In genomic region chr9:65682183-65682582, GRCm38 (mm10) we compare ENCODE assay signal across 28 mouse cellular contexts. TPM values are rescaled to one million over a fixed set of nuclear protein-coding genes. Genes with fewer than 3 reads are reported as not detected.
A peak's percentile ranks its signal among the peaks of the same experiment; 100 is the strongest.
DNase-seq lines count a peak whose midpoint lies in the region; ATAC-seq and TF ChIP-seq lines count a peak whose summit lies in the region.
"Had no signal": no experiment of that assay in that cellular context is flagged by ENCODE, and none has a peak within 500 bp of the region (broad histone marks: within the 10 kb centered on the region; RNA-seq: fewer than 3 reads in every experiment).

No protein-coding gene starts in this region.

- no peak for ATAC-seq in heart, embryonic 13.5 days (ENCODE audit: extremely low read depth, insufficient number of reproducible peaks, low FRiP score, low TSS enrichment)
- no peak for ATAC-seq in heart, embryonic 11.5 days (replicated peaks; ENCODE audit: insufficient number of reproducible peaks, low FRiP score, low TSS enrichment)
- no peak for ATAC-seq in megakaryocyte progenitor cell, adult 5-6 weeks (replicated peaks; ENCODE audit: poor library complexity)
- ATAC-seq: activated CD4-positive, CD25-positive, alpha-beta regulatory T cell, adult 4 months; forebrain, embryonic 15.5 days; hindbrain, postnatal 0 days; inflammation-experienced regulatory T-cells, adult 6 months; intestine, postnatal 0 days had no signal

- H3K27me3 ChIP-seq in heart, embryonic 13.5 days (replicated peaks) = no peaks in the 10 kb centered on the region
- H3K27me3 ChIP-seq in heart, embryonic 11.5 days (ENCODE audit: control insufficient read depth, insufficient read depth, low read length) = no peaks in the 10 kb centered on the region
- H3K27me3 ChIP-seq in ES-Bruce4 (ENCODE audit: control insufficient read depth, insufficient read depth, low read length, poor library complexity, severe bottlenecking) = no peaks in the 10 kb centered on the region; the same call in 1 of the 2 replicates
- H3K27me3 ChIP-seq: CH12.LX; embryonic facial prominence, embryonic 13.5 days; forebrain, embryonic 12.5 days; forebrain, embryonic 15.5 days; heart, embryonic 12.5 days had no signal

- H3K9ac ChIP-seq in heart, embryonic 13.5 days = no peak overlapping the region
- H3K9ac ChIP-seq in heart, embryonic 11.5 days (ENCODE audit: low read depth, low read length) = no peak overlapping the region
- 0 out of 2 replicates have a peak overlapping the region, but pooled peaks have one; percentile 38 for H3K9ac ChIP-seq in ES-Bruce4 (ENCODE audit: low read depth, poor library complexity, severe bottlenecking)
- H3K9ac ChIP-seq: embryonic facial prominence, embryonic 13.5 days; forebrain, embryonic 12.5 days; forebrain, embryonic 15.5 days; heart, embryonic 12.5 days had no signal

- DNase-seq in R1 (ENCODE audit: low read depth, low spot score) (peak; percentile 97), adipocyte (ENCODE audit: low spot score) (no peak)
- DNase-seq: adrenal gland, postnatal 10 days; adrenal gland, postnatal 36 days; cerebellum, adult 11 months; cerebellum, adult 9-11 months; cerebellum, postnatal 25 days; gastrocnemius, postnatal 10 days; heart, adult 11 months; heart, postnatal 14 days; heart, postnatal 4 days; kidney, adult 2 months had no signal

- H3K4me2 ChIP-seq in heart, embryonic 13.5 days = no peak overlapping the region
- no peak overlapping the region for H3K4me2 ChIP-seq in heart, embryonic 11.5 days
- H3K4me2 ChIP-seq: embryonic facial prominence, embryonic 13.5 days; forebrain, embryonic 12.5 days; forebrain, embryonic 15.5 days; heart, embryonic 12.5 days; hindbrain, embryonic 14.5 days had no signal

- H3K4me1 ChIP-seq in heart, embryonic 13.5 days = peaks cover 73% of the 10 kb centered on the region
- peaks cover 33% of the 10 kb centered on the region for H3K4me1 ChIP-seq in heart, embryonic 11.5 days (ENCODE audit: control insufficient read depth, insufficient read depth, low read length)
- H3K4me1 ChIP-seq in ES-Bruce4 (ENCODE audit: control insufficient read depth, insufficient read depth, low read length) = peaks cover 2% of the 10 kb centered on the region

- TF ChIP-seq POLR2A in ES-Bruce4 (IDR thresholded peaks at IDR 0.05; ENCODE audit: insufficient read depth, low read length) = no peak

- H3K27ac ChIP-seq in heart, embryonic 13.5 days (replicated peaks) = peak overlapping the region; percentile 39
- H3K27ac ChIP-seq in heart, embryonic 11.5 days (ENCODE audit: low read depth, low read length) = no peak overlapping the region
- H3K27ac ChIP-seq in ES-Bruce4 (ENCODE audit: insufficient read depth, low read length) = peak overlapping the region; percentile 82
- H3K27ac ChIP-seq: embryonic facial prominence, embryonic 13.5 days; forebrain, embryonic 12.5 days; forebrain, embryonic 15.5 days; hindbrain, embryonic 14.5 days; hindbrain, postnatal 0 days had no signal

- TF ChIP-seq EP300 in ES-Bruce4 (IDR thresholded peaks at IDR 0.05; ENCODE audit: insufficient read depth, low read depth, low read length) = no peak

- TF ChIP-seq CTCF in ES-Bruce4 (IDR thresholded peaks at IDR 0.05; ENCODE audit: low read depth, low read length) = no peak

- no peak overlapping the region for H3K4me3 ChIP-seq in heart, embryonic 13.5 days
- no peak overlapping the region for H3K4me3 ChIP-seq in heart, embryonic 11.5 days (ENCODE audit: low read depth, low read length)
- no peak overlapping the region for H3K4me3 ChIP-seq in ES-Bruce4 (ENCODE audit: low read depth, low read length)
- H3K4me3 ChIP-seq: embryonic facial prominence, embryonic 13.5 days; erythroblast, embryonic 14.5 days; forebrain, embryonic 12.5 days; forebrain, embryonic 15.5 days; heart, embryonic 12.5 days had no signal

- WGBS in heart, embryonic 13.5 days = 80% methylated on average over 3 of the region's 3 CpGs
- 78% methylated on average over 3 of the region's 3 CpGs for WGBS in heart, embryonic 11.5 days (ENCODE audit: insufficient replicate concordance)

- H3K36me3 ChIP-seq in heart, embryonic 13.5 days = peaks cover 32% of the 10 kb centered on the region
- H3K36me3 ChIP-seq in heart, embryonic 11.5 days (ENCODE audit: control insufficient read depth, insufficient read depth, low read length) = peaks cover 7% of the 10 kb centered on the region; the same call in 1 of the 2 replicates
- H3K36me3 ChIP-seq in ES-Bruce4 (ENCODE audit: control insufficient read depth, insufficient read depth, low read length, poor library complexity, severe bottlenecking) = peaks cover 7% of the 10 kb centered on the region

- no peaks in the 10 kb centered on the region for H3K9me3 ChIP-seq in heart, embryonic 13.5 days
- no peaks in the 10 kb centered on the region for H3K9me3 ChIP-seq in heart, embryonic 11.5 days (replicated peaks; ENCODE audit: control insufficient read depth, low read length)
- H3K9me3 ChIP-seq in ES-Bruce4 (replicated peaks; ENCODE audit: control insufficient read depth, insufficient read depth, low read length, poor library complexity, severe bottlenecking) = no peaks in the 10 kb centered on the region
- H3K9me3 ChIP-seq: embryonic facial prominence, embryonic 13.5 days; forebrain, embryonic 12.5 days; forebrain, embryonic 15.5 days; heart, embryonic 12.5 days had no signal

RNA-seq across cellular contexts. Expression of gene Oaz2, which starts 14.4 kb away (rescaled TPM):
- 249 and 267 TPM in 2 replicates for polyA plus RNA-seq in heart, embryonic 13.5 days (2015; fragmentation: Nextera tagmentation; extraction: Ambion mirVana)
- polyA plus RNA-seq in heart, embryonic 11.5 days (2014; fragmentation: Nextera tagmentation; extraction: Ambion mirVana) = 191 and 256 TPM in 2 replicates
- polyA plus RNA-seq in ES-Bruce4 (2011; ENCODE audit: insufficient read depth, insufficient read length, low read depth, missing spikeins) = 69.0 and 81.5 TPM in 2 replicates
- total RNA-seq in megakaryocyte progenitor cell, adult 5-6 weeks (2015) = 8.3 and 15.7 TPM in 2 replicates
- 34.4 and 37.3 TPM in 2 replicates for total RNA-seq in megakaryocyte progenitor cell, adult 5-6 weeks (2017)

RNA-seq across cellular contexts. Expression of gene Rbpms2, which starts 52.7 kb away (rescaled TPM):
- 106 and 109 TPM in 2 replicates for polyA plus RNA-seq in heart, embryonic 13.5 days (2015; fragmentation: Nextera tagmentation; extraction: Ambion mirVana)
- polyA plus RNA-seq in heart, embryonic 11.5 days (2014; fragmentation: Nextera tagmentation; extraction: Ambion mirVana) = 154 and 160 TPM in 2 replicates
- 162 and 174 TPM in 2 replicates for polyA plus RNA-seq in ES-Bruce4 (2011; ENCODE audit: insufficient read depth, insufficient read length, low read depth, missing spikeins)
- total RNA-seq in megakaryocyte progenitor cell, adult 5-6 weeks (2015) = 0.15 and 0.20 TPM in 2 replicates
- total RNA-seq in megakaryocyte progenitor cell, adult 5-6 weeks (2017) = 0.41 TPM in 1 of 2 replicates, not detected in the other
- total RNA-seq: MEL had no signal
